Mouse (Mus musculus) embryonic facial prominence, embryonic 14.5 days (tissue): Measurements from ENCODE around the gene Dnah17. TPM values are rescaled to one million over a fixed set of nuclear protein-coding genes. Genes with fewer than 3 reads are reported as not detected.

Experiments
- ATAC-seq: fragments of 200-750 bp; cut with Nextera tagmentation; 2 replicates; pipeline ENCODE4 v1.8.0; 2017; ENCODE audit warnings: low read depth, moderate number of reproducible peaks, moderate TSS enrichment
- DNase-seq: peaks from one replicate; pipeline ENCODE4 v3.0.0-alpha.2; 2015; ENCODE audit warnings: low spot score
- H3K27ac ChIP-seq: fragments of 300-500 bp; sonication (generic); replicated peaks from 2 replicates; pipeline ENCODE4 v1.5.1; 2014; ENCODE audit warnings: low read depth, mild to moderate bottlenecking, low read length, moderate library complexity
- H3K27me3 ChIP-seq: fragments of 300-500 bp; sonication (generic); replicated peaks from 2 replicates; pipeline ENCODE4 v1.6.1; 2014; ENCODE audit warnings: low read length; ENCODE audit not compliant: control insufficient read depth, insufficient read depth
- H3K36me3 ChIP-seq: fragments of 300-500 bp; sonication (generic); 2 replicates; pipeline ENCODE4 v1.6.1; 2014; ENCODE audit warnings: low read length, mixed read lengths; ENCODE audit not compliant: control insufficient read depth, insufficient read depth
- H3K4me1 ChIP-seq: fragments of 300-500 bp; sonication (generic); 2 replicates; pipeline ENCODE4 v1.6.1; 2014; ENCODE audit warnings: antibody characterized with exemption, low read length; ENCODE audit not compliant: control insufficient read depth, insufficient read depth
- H3K4me2 ChIP-seq: fragments of 300-500 bp; sonication (generic); 2 replicates; pipeline ENCODE4 v1.6.1; 2014; ENCODE audit warnings: low read depth, mild to moderate bottlenecking, low read length, moderate library complexity, mixed read lengths
- H3K4me3 ChIP-seq: fragments of 300-500 bp; sonication (generic); 2 replicates; pipeline ENCODE4 v1.5.1; 2014; ENCODE audit warnings: low read depth, mild to moderate bottlenecking, low read length
- H3K9ac ChIP-seq: fragments of 300-500 bp; sonication (generic); 2 replicates; pipeline ENCODE4 v1.6.1; 2014; ENCODE audit warnings: low read depth, mild to moderate bottlenecking, low read length, moderate library complexity, mixed read lengths
- H3K9me3 ChIP-seq: fragments of 300-500 bp; sonication (generic); 2 replicates; pipeline ENCODE4 v1.6.1; 2016; ENCODE audit warnings: low read length; ENCODE audit not compliant: control insufficient read depth
- WGBS: fragments of 180-500 bp; shearing (Covaris S2); extraction: QIAGEN DNeasy Blood & Tissue Kit; methylation state at CpG from one replicate; pipeline ENCODE4 v1.1.7; 2014; 5-methylcytosine and 5-hydroxymethylcytosine counted together
- polyA plus RNA-seq: library from polyadenylated mRNA; unstranded; fragments of >200 nt; fragmentation: Nextera tagmentation; extraction: Ambion mirVana; gene quantifications from 2 replicates; pipeline ENCODE4 v1.2.1, GENCODE M21; 2014

Dnah17 gene
- polyA plus RNA-seq, 1 experiment from 2014 or later, result 0.06 TPM

GRCm38 (mm10) chr11:117989241-117989640 is 141.2 kb downstream of the Dnah17 start:
- Histone ChIP-seq H3K9ac (no peak overlapping the region), H3K9me3 (no peaks in the 10 kb centered on the region), H3K4me3 (no peak overlapping the region), H3K36me3 (no peaks in the 10 kb centered on the region), H3K4me1 (peaks cover 21% of the 10 kb centered on the region), H3K27ac (no peak overlapping the region), H3K4me2 (no peak overlapping the region), H3K27me3 (no peaks in the 10 kb centered on the region)
- 83% methylated on average over 4 of the region's 4 CpGs for WGBS
- ATAC-seq, result no peak
- DNase-seq, result no peak

GRCm38 (mm10) chr11:117987968-117988367 is 142.5 kb downstream of the Dnah17 start:
- peak overlapping the region; percentile 100; the same call in 1 of the 2 replicates for H3K4me3 ChIP-seq
- DNase-seq, result no peak
- peak overlapping the region; percentile 88 for H3K4me2 ChIP-seq
- no peak for ATAC-seq
- no peak overlapping the region for H3K27ac ChIP-seq
- 68% methylated on average over 4 of the region's 4 CpGs for WGBS
- peak overlapping the region; percentile 90 for H3K9ac ChIP-seq
- no peaks in the 10 kb centered on the region for H3K27me3 ChIP-seq
- H3K9me3 ChIP-seq, result no peaks in the 10 kb centered on the region
- no peaks in the 10 kb centered on the region for H3K36me3 ChIP-seq
- peaks cover 9% of the 10 kb centered on the region for H3K4me1 ChIP-seq

- Histone ChIP-seq H3K27ac (peak overlapping the region; percentile 61), H3K27me3 (no peaks in the 10 kb centered on the region), H3K4me3 (peak overlapping the region; percentile 100), H3K4me1 (peaks cover 9% of the 10 kb centered on the region), H3K4me2 (peak overlapping the region; percentile 88), H3K9ac (peak overlapping the region; percentile 90), H3K36me3 (no peaks in the 10 kb centered on the region), H3K9me3 (no peaks in the 10 kb centered on the region)
- 0% methylated on average over 18 of the region's 32 CpGs for WGBS
- DNase-seq (no peak), ATAC-seq (peak; percentile 60)
Observed at GRCm38 (mm10) chr11:117987032-117987451, 143.4 kb downstream of the Dnah17 start.

GRCm38 (mm10) chr11:117986126-117987031 is 144.1 kb downstream of the Dnah17 start, which contains the start of gene Pgs1:
Pgs1 (plus strand) TSS chr11:117986292.
- Histone ChIP-seq H3K4me1 (peaks cover 9% of the 10 kb centered on the region), H3K9me3 (no peaks in the 10 kb centered on the region), H3K4me2 (peak within 1 kb of the TSS; percentile 88), H3K9ac (peak within 1 kb of the TSS; percentile 90), H3K4me3 (peak within 1 kb of the TSS; percentile 100), H3K27me3 (no peaks in the 10 kb centered on the region), H3K36me3 (no peaks in the 10 kb centered on the region), H3K27ac (peak within 1 kb of the TSS; percentile 61)
- peak; percentile 91 for ATAC-seq
- DNase-seq, result peak; percentile 93
- 11% methylated on average over 31 of the region's 51 CpGs for WGBS

DNA sequence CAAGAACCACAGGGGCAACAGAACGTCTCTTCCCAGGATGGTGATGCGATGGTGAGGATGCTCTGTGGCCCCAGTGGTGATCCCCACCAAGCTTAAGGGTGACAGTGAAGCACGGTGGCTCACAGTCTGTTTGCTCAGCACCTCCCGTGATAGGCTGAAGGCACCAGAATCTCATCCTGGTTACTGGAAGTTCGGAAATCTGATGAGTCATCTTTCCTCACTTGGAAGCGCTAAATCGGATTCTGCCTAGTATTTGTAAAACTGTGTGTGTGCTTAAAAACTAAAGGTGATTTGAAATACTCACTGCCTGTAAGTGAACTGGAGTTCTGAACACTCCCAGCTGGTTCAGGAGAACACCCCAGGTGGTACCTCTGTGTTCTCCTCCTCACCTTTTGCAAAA is 146.7 kb downstream of the Dnah17 start:
- H3K27ac ChIP-seq, result no peak overlapping the region

GRCm38 (mm10) chr11:117982426-117982825 is 148.0 kb downstream of the Dnah17 start:
- no peak for ATAC-seq
- Histone ChIP-seq H3K9ac (no peak overlapping the region), H3K4me2 (no peak overlapping the region), H3K4me1 (peaks cover under 1% of the 10 kb centered on the region), H3K27me3 (no peaks in the 10 kb centered on the region), H3K9me3 (no peaks in the 10 kb centered on the region), H3K36me3 (no peaks in the 10 kb centered on the region), H3K4me3 (no peak overlapping the region), H3K27ac (no peak overlapping the region)
- no peak for DNase-seq
- WGBS, result 78% methylated on average over 5 of the region's 5 CpGs

More for the DNA sequence above, 146.7 kb downstream of the Dnah17 start:
- no peak overlapping the region for H3K9ac ChIP-seq
- DNase-seq, result no peak
- H3K4me3 ChIP-seq, result no peak overlapping the region
- H3K27me3 ChIP-seq, result no peaks in the 10 kb centered on the region
- no peak overlapping the region for H3K4me2 ChIP-seq
- no peak for ATAC-seq
- H3K36me3 ChIP-seq, result no peaks in the 10 kb centered on the region
- no peaks in the 10 kb centered on the region for H3K9me3 ChIP-seq
- peaks cover 9% of the 10 kb centered on the region for H3K4me1 ChIP-seq
- WGBS, result 63% methylated on average over 7 of the region's 7 CpGs

- Histone ChIP-seq H3K4me2 (no peak overlapping the region), H3K4me1 (peaks cover 20% of the 10 kb centered on the region), H3K9ac (no peak overlapping the region), H3K9me3 (no peaks in the 10 kb centered on the region), H3K27me3 (no peaks in the 10 kb centered on the region), H3K4me3 (no peak overlapping the region), H3K36me3 (no peaks in the 10 kb centered on the region), H3K27ac (no peak overlapping the region)
- 40% methylated on average over 7 of the region's 7 CpGs for WGBS
- ATAC-seq (no peak), DNase-seq (no peak)
Observed at GRCm38 (mm10) chr11:117979388-117979787, 151.0 kb downstream of the Dnah17 start.

GRCm38 (mm10) chr11:117977694-117978360 is 152.6 kb downstream of the Dnah17 start:
- H3K27me3 ChIP-seq, result no peaks in the 10 kb centered on the region
- WGBS, result 50% methylated on average over 4 of the region's 5 CpGs
- H3K4me1 ChIP-seq, result peaks cover 20% of the 10 kb centered on the region
- no peaks in the 10 kb centered on the region for H3K9me3 ChIP-seq
- ATAC-seq (no peak), DNase-seq (no peak)
- H3K4me2 ChIP-seq, result no peak overlapping the region
- no peak overlapping the region for H3K9ac ChIP-seq
- no peak overlapping the region for H3K27ac ChIP-seq
- no peak overlapping the region for H3K4me3 ChIP-seq
- H3K36me3 ChIP-seq, result no peaks in the 10 kb centered on the region
